Mouse (Mus musculus) C2C12 (cell line): Measurements from ENCODE around the gene Stat5a.

Experiments used
- CEBPB ChIP-seq: IDR thresholded peaks from one replicate; pipeline ENCODE4 v1.6.1; 2011; ENCODE audit warnings: low read depth, mild to moderate bottlenecking, control low read depth, moderate library complexity
- CTCF ChIP-seq: IDR thresholded peaks from one replicate; pipeline ENCODE4 v1.5.1; 2011; ENCODE audit not compliant: control insufficient read depth, insufficient read depth, insufficient read length
- MAX ChIP-seq: IDR thresholded peaks from one replicate; pipeline ENCODE4 v1.6.1; 2011; ENCODE audit warnings: mild to moderate bottlenecking, control low read depth
- USF1 ChIP-seq: IDR thresholded peaks from one replicate; pipeline ENCODE4 v1.6.1; 2011; ENCODE audit warnings: low read depth, mild to moderate bottlenecking, control low read depth, moderate library complexity

- TF ChIP-seq CTCF (no peak), CEBPB (no peak), MAX (no peak), USF1 (no peak)
Observed at GRCm38 (mm10) chr11:100931254-100931921, 72.2 kb downstream of the Stat5a start.
